Mouse (Mus musculus): ENCODE measurements around the gene Fgg.

Fgg gene

GRCm38 (mm10) chr3:83007557-83007956 lies at the start of gene Fgg:
Gene Fgg (plus strand): TSS chr3:83007724.
- DNase-seq (ENCODE audit: low spot score in 2 of 2) = no peak

GRCm38 (mm10) chr3:82971046-82971445 lies 36.5 kb upstream of the Fgg start:
- no peak for DNase-seq (ENCODE audit: low spot score in 2 of 2)

- DNase-seq (ENCODE audit: low spot score in 2 of 2) = no peak
These were observed 26.7 kb upstream of the Fgg start for GRCm38 (mm10) chr3:82980818-82981217.

- no peak for DNase-seq (ENCODE audit: low spot score in 2 of 2)
These were observed 25.7 kb upstream of the Fgg start for GRCm38 (mm10) chr3:82981861-82982260.

GRCm38 (mm10) chr3:82984840-82985239 lies 22.7 kb upstream of the Fgg start:
- DNase-seq (ENCODE audit: low spot score in 2 of 2) = no peak

GRCm38 (mm10) chr3:82991963-82992362 lies 15.6 kb upstream of the Fgg start:
- no peak for DNase-seq (ENCODE audit: low spot score in 2 of 2)

GRCm38 (mm10) chr3:82992956-82993355 lies 14.6 kb upstream of the Fgg start:
- DNase-seq (ENCODE audit: low spot score in 2 of 2) = no peak

- DNase-seq (ENCODE audit: low spot score in 2 of 2) = peak in 1 of 2 experiments; percentile 19
These were observed 12.2 kb upstream of the Fgg start for GRCm38 (mm10) chr3:82995368-82995767.

GRCm38 (mm10) chr3:82996656-82997055 lies 10.9 kb upstream of the Fgg start:
- no peak for DNase-seq (ENCODE audit: low spot score in 2 of 2)

- no peak for DNase-seq (ENCODE audit: low spot score in 2 of 2)
These were observed 8.6 kb upstream of the Fgg start for GRCm38 (mm10) chr3:82998772-82999463.

- DNase-seq (ENCODE audit: low spot score in 2 of 2) = no peak
These were observed 7.5 kb upstream of the Fgg start for GRCm38 (mm10) chr3:82999995-83000394.

- no peak for DNase-seq (ENCODE audit: low spot score in 2 of 2)
These were observed 5.3 kb upstream of the Fgg start for GRCm38 (mm10) chr3:83002191-83002590.

GRCm38 (mm10) chr3:83003068-83003467 lies 4.5 kb upstream of the Fgg start:
- no peak for DNase-seq (ENCODE audit: low spot score in 2 of 2)

- DNase-seq (ENCODE audit: low spot score in 2 of 2) = no peak
These were observed 2.7 kb upstream of the Fgg start for GRCm38 (mm10) chr3:83004801-83005200.

GRCm38 (mm10) chr3:83010291-83010690 lies 2.8 kb downstream of the Fgg start:
- DNase-seq (ENCODE audit: low spot score in 2 of 2) = no peak

GRCm38 (mm10) chr3:83011136-83011535 lies 3.6 kb downstream of the Fgg start:
- DNase-seq (ENCODE audit: low spot score in 2 of 2) = no peak

- no peak for DNase-seq (ENCODE audit: low spot score in 2 of 2)
These were observed 4.0 kb downstream of the Fgg start for GRCm38 (mm10) chr3:83011565-83011964.

GRCm38 (mm10) chr3:83012636-83013035 lies 5.1 kb downstream of the Fgg start:
- DNase-seq (ENCODE audit: low spot score in 2 of 2) = no peak

- no peak for DNase-seq (ENCODE audit: low spot score in 2 of 2)
These were observed 6.4 kb downstream of the Fgg start for GRCm38 (mm10) chr3:83013951-83014350.

GRCm38 (mm10) chr3:83016236-83016635 lies 8.7 kb downstream of the Fgg start:
- no peak for DNase-seq (ENCODE audit: low spot score in 2 of 2)

- no peak for DNase-seq (ENCODE audit: low spot score in 2 of 2)
These were observed 12.9 kb downstream of the Fgg start for GRCm38 (mm10) chr3:83020387-83020786.

GRCm38 (mm10) chr3:83021176-83021575 lies 13.7 kb downstream of the Fgg start:
- DNase-seq (ENCODE audit: low spot score in 2 of 2) = no peak

- no peak for DNase-seq (ENCODE audit: low spot score in 2 of 2)
These were observed 17.5 kb downstream of the Fgg start for GRCm38 (mm10) chr3:83025036-83025435.
